11 mouse cellular contexts compared by ENCODE assay signal in genomic region chr6:128088746-128089523, GRCm38 (mm10). TPM values are rescaled to one million over a fixed set of nuclear protein-coding genes. Genes with fewer than 3 reads are reported as not detected.
DNase-seq lines count a peak whose midpoint lies in the region; ATAC-seq lines count a peak whose summit lies in the region.
"Had no signal": no experiment of that assay in that cellular context is flagged by ENCODE, and none has a peak within 500 bp of the region (broad histone marks: within the 10 kb centered on the region; RNA-seq: fewer than 3 reads in every experiment).

No protein-coding gene starts in this region.

- no peak overlapping the region for H3K4me2 ChIP-seq in heart, embryonic 13.5 days
- no peak overlapping the region for H3K4me2 ChIP-seq in intestine, embryonic 16.5 days (ENCODE audit: low read depth, low read length)
- H3K4me2 ChIP-seq: neural tube, embryonic 13.5 days had no signal

- DNase-seq in heart, postnatal 36 days, result no peak
- DNase-seq in embryo, embryonic 10.5 days (ENCODE audit: low spot score), result peak; percentile 76
- no peak for DNase-seq in adrenal gland, adult 18-20 months (ENCODE audit: low spot score in 2 of 2)
- no peak for DNase-seq in right cerebral cortex, postnatal 14 days
- DNase-seq in adrenal gland, adult 2 months, result no peak

- no peak overlapping the region for H3K4me3 ChIP-seq in heart, embryonic 13.5 days
- H3K4me3 ChIP-seq in brown adipose tissue, adult 24 weeks (ENCODE audit: insufficient read depth, low read depth, low read length), result no peak overlapping the region
- H3K4me3 ChIP-seq in intestine, embryonic 16.5 days (ENCODE audit: low read length), result no peak overlapping the region
- H3K4me3 ChIP-seq: megakaryocyte, embryonic 14.5 days; neural tube, embryonic 13.5 days had no signal

- 64% methylated on average over 8 of the region's 8 CpGs for WGBS in heart, embryonic 13.5 days
- 73% methylated on average over 8 of the region's 8 CpGs for WGBS in intestine, embryonic 16.5 days

- intact Hi-C loops in heart, postnatal 36 days (cut with DNase I), result no loop called here

- H3K9me3 ChIP-seq in heart, embryonic 13.5 days, result no peaks in the 10 kb centered on the region
- no peaks in the 10 kb centered on the region for H3K9me3 ChIP-seq in intestine, embryonic 16.5 days (ENCODE audit: control insufficient read depth, low read length)
- H3K9me3 ChIP-seq: megakaryocyte, embryonic 14.5 days; neural tube, embryonic 13.5 days had no signal

- H3K9ac ChIP-seq in heart, embryonic 13.5 days, result peak overlapping the region; percentile 65
- 0 out of 2 replicates have a peak overlapping the region, but pooled peaks have one; percentile 7 for H3K9ac ChIP-seq in intestine, embryonic 16.5 days (ENCODE audit: low read depth, low read length)
- H3K9ac ChIP-seq: neural tube, embryonic 13.5 days had no signal

- H3K27ac ChIP-seq in heart, embryonic 13.5 days (replicated peaks), result peak overlapping the region; percentile 78
- peak overlapping the region; percentile 37 for H3K27ac ChIP-seq in brown adipose tissue, adult 24 weeks (replicated peaks; ENCODE audit: low read depth, low read length)
- H3K27ac ChIP-seq in intestine, embryonic 16.5 days (ENCODE audit: low read length), result 0 out of 2 replicates have a peak overlapping the region, but pooled peaks have one; percentile 3
- H3K27ac ChIP-seq: kidney, postnatal 0 days had no signal

- H3K36me3 ChIP-seq in heart, embryonic 13.5 days, result peaks cover 4% of the 10 kb centered on the region
- no peaks in the 10 kb centered on the region for H3K36me3 ChIP-seq in intestine, embryonic 16.5 days (ENCODE audit: control insufficient read depth, insufficient read depth, low read length)
- H3K36me3 ChIP-seq: neural tube, embryonic 13.5 days had no signal

- H3K4me1 ChIP-seq in heart, embryonic 13.5 days, result peaks cover 75% of the 10 kb centered on the region
- peaks cover 8% of the 10 kb centered on the region for H3K4me1 ChIP-seq in brown adipose tissue, adult 24 weeks (ENCODE audit: control insufficient read depth, insufficient read depth, insufficient read length, low read length)
- H3K4me1 ChIP-seq in intestine, embryonic 16.5 days (ENCODE audit: control insufficient read depth, insufficient read depth, low read length), result peaks cover 25% of the 10 kb centered on the region

- no peak for ATAC-seq in heart, embryonic 13.5 days (ENCODE audit: extremely low read depth, insufficient number of reproducible peaks, low FRiP score, low TSS enrichment)
- no peak for ATAC-seq in intestine, embryonic 16.5 days

- no peaks in the 10 kb centered on the region for H3K27me3 ChIP-seq in heart, embryonic 13.5 days (replicated peaks)
- H3K27me3 ChIP-seq in intestine, embryonic 16.5 days (replicated peaks; ENCODE audit: control insufficient read depth, insufficient read depth, low read length), result no peaks in the 10 kb centered on the region
- H3K27me3 ChIP-seq: megakaryocyte, embryonic 14.5 days had no signal

RNA-seq across cellular contexts. Expression of gene Tspan9, which starts 54.5 kb away (rescaled TPM):
- 127 and 140 TPM in 2 replicates for polyA plus RNA-seq in heart, embryonic 13.5 days (2015; fragmentation: Nextera tagmentation; extraction: Ambion mirVana)
- 100 to 1,000 TPM in 1 of 2 experiments, 10 to 100 TPM in 1; 80.9 to 113 TPM for total RNA-seq in heart, postnatal 36 days (2021)
- 7.5 and 8.8 TPM in 2 replicates for polyA plus RNA-seq in brown adipose tissue, adult 24 weeks (2012; ENCODE audit: insufficient read depth, insufficient read length, missing spikeins)
- 89.1 and 94.1 TPM in 2 replicates for polyA plus RNA-seq in intestine, embryonic 16.5 days (2015; fragmentation: Nextera tagmentation; extraction: Ambion mirVana)
- total RNA-seq in adrenal gland, adult 18-20 months (2021), result 10 to 100 TPM; 43.7 to 57.9 TPM
- 10 to 100 TPM; 47.8 to 66.5 TPM for total RNA-seq in adrenal gland, adult 2 months (2021)
- 38.7 and 44.7 TPM in 2 replicates for polyA plus RNA-seq in adrenal gland, adult 2 months (2012; rRNA removed)

Comparison
In these comparisons a context has a peak if more than half of its experiments do, and no peak if none do; other contexts are left out.
1. H3K27ac ChIP-seq: peak in every context shown above with its lines; median percentile 78 in heart, embryonic 13.5 days; 37 in brown adipose tissue, adult 24 weeks; 3 in intestine, embryonic 16.5 days.